Mouse (Mus musculus) ES-E14 (cell line): ENCODE data around the gene Slc25a38. TPM values are rescaled to one million over a fixed set of nuclear protein-coding genes. Genes with fewer than 3 reads are reported as not detected.

Experiments
- DNase-seq: peaks from one replicate; pipeline ENCODE4 v3.0.0-alpha.2; 2013; ENCODE audit warnings: low read depth, low spot score
- H3K27ac ChIP-seq: 2 replicates; pipeline ENCODE4 v1.5.1; 2012; ENCODE audit warnings: low read depth, mild to moderate bottlenecking, low read length, moderate library complexity, mixed read lengths; ENCODE audit not compliant: poor library complexity, insufficient read depth, severe bottlenecking
- H3K36me3 ChIP-seq: 2 replicates; pipeline ENCODE4 v1.6.1; 2012; ENCODE audit warnings: mild to moderate bottlenecking, low read length, moderate library complexity, mixed read lengths; ENCODE audit not compliant: control insufficient read depth, poor library complexity, insufficient read depth, severe bottlenecking
- H3K4me1 ChIP-seq, 2 experiments: fragments of 150-350 bp in 1 of 2; sonication (generic) in 1 of 2; 2 replicates each; pipeline ENCODE4 v1.6.1; 2012; ENCODE audit warnings: low read length in 2 of 2, mild to moderate bottlenecking in 1 of 2, mixed read lengths in 1 of 2; ENCODE audit not compliant: control insufficient read depth in 2 of 2, insufficient read depth in 2 of 2, poor library complexity in 1 of 2
- H3K4me3 ChIP-seq, 2 experiments: fragments of 150-350 bp in 1 of 2; sonication (generic) in 1 of 2; 2 replicates each; pipeline ENCODE4 v1.5.1; 2012; ENCODE audit warnings: low read length in 2 of 2, low read depth in 1 of 2, mild to moderate bottlenecking in 1 of 2, mixed read lengths in 1 of 2; ENCODE audit not compliant: insufficient read depth in 1 of 2, poor library complexity in 1 of 2, severe bottlenecking in 1 of 2
- H3K9ac ChIP-seq: 2 replicates; pipeline ENCODE4 v1.6.1; 2012; ENCODE audit warnings: low read depth, mild to moderate bottlenecking, low read length, mixed read lengths; ENCODE audit not compliant: poor library complexity, insufficient read depth, severe bottlenecking
- H3K9me3 ChIP-seq: fragments of 150-350 bp; sonication (generic); 2 replicates; pipeline ENCODE4 v1.6.1; 2012; ENCODE audit warnings: low read depth, mild to moderate bottlenecking, low read length; ENCODE audit not compliant: control insufficient read depth, insufficient read depth
- CHD2 ChIP-seq: IDR thresholded peaks from 2 replicates; pipeline ENCODE4 v1.6.1; 2014; ENCODE audit warnings: mild to moderate bottlenecking, low read depth, low read length, inconsistent platforms
- HCFC1 ChIP-seq: IDR thresholded peaks from 2 replicates; pipeline ENCODE4 v1.6.1; 2012; ENCODE audit warnings: low read length, inconsistent platforms, borderline replicate concordance; ENCODE audit not compliant: insufficient read depth
- MAFK ChIP-seq: IDR thresholded peaks from 2 replicates; pipeline ENCODE4 v1.6.1; 2014; ENCODE audit warnings: mild to moderate bottlenecking, low read depth, low read length, inconsistent platforms; ENCODE audit not compliant: insufficient read depth
- ZC3H11A ChIP-seq: IDR thresholded peaks from 2 replicates; pipeline ENCODE4 v1.6.1; 2012; ENCODE audit warnings: low read depth, mild to moderate bottlenecking, inconsistent platforms, low read length, borderline replicate concordance
- ZNF384 ChIP-seq: IDR thresholded peaks from 2 replicates; pipeline ENCODE4 v1.6.1; 2012; ENCODE audit warnings: low read depth, low read length, inconsistent platforms
- in situ Hi-C, 2 experiments: fragments of 600-800 bp; cut with MboI; formaldehyde crosslinking; loops; one replicate each; pipeline ENCODE4 v1.15.1; 2025; ENCODE audit warnings: low sequenced_read_pairs in 2 of 2, inconsistent platforms in 1 of 2; ENCODE audit not compliant: unreplicated experiment in 2 of 2
- total RNA-seq: library from RNA; depleted of rRNA; stranded (reverse); fragments of 300-350 nt; gene quantifications from 2 replicates; pipeline ENCODE4 v1.2.3, GENCODE M21; 2012

Slc25a38 gene
- total RNA-seq, 1 experiment: 37.4 TPM

GRCm38 (mm10) chr9:120133755-120134475 lies 23.7 kb downstream of the Slc25a38 start:
- peaks cover 0 to 7% of the 10 kb centered on the region in 2 experiments; a peak in 1 of 4 replicates for H3K4me1 ChIP-seq
- H3K36me3 ChIP-seq: peaks cover 34% of the 10 kb centered on the region
- in situ Hi-C loops: no loop called here
- DNase-seq: no peak
- H3K9ac ChIP-seq: no peak overlapping the region
- H3K27ac ChIP-seq: no peak overlapping the region
- TF ChIP-seq CHD2 (0 out of 2 replicates have a peak, but pooled peaks have one; percentile 4), ZC3H11A (no peak), MAFK (peak; percentile 93)
- no peaks in the 10 kb centered on the region for H3K9me3 ChIP-seq
- no peak overlapping the region for H3K4me3 ChIP-seq

DNA sequence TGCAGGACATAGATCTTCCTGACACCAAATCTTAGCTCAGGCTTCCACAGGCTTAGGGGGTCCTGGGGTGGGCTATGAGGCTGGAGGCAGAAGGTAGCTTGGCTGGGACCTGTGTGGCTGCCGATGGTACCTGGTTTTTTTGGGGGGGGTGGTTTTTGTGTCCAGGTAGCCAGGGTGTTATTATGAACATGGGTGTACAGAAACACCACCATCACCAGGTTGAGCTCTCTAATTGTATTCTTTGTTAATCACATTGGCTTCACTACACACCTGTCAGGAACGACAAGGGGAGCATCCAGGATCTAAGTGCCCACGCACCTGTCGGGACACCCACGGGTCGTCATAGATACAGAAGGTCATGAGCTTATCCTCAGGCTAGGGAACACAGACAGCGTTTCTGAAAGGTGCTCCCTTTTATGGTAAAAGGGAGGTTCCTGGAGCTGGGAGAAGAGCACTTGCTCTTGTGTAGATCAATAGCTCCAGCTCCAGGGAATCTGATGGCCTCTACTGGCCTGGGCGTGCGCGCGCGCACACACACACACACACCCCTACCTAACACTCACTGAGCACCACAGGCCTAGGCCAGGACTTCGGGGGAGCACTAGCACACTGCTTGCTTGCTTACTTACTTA lies 24.5 kb downstream of the Slc25a38 start:
- H3K9ac ChIP-seq: no peak overlapping the region
- H3K4me3 ChIP-seq: peak overlapping the region in 1 of 2 experiments; percentile 17; a peak in 1 of 4 replicates
- no peaks in the 10 kb centered on the region for H3K9me3 ChIP-seq
- in situ Hi-C loops: loop anchor here in 1 of 2 experiments (5.0 kb wide), 1 partner anchor 38 kb away; no protein-coding TSS in a partner anchor
- H3K36me3 ChIP-seq: peaks cover 26% of the 10 kb centered on the region
- TF ChIP-seq ZC3H11A (no peak), CHD2 (no peak), ZNF384 (no peak), HCFC1 (no peak), MAFK (no peak)
- H3K4me1 ChIP-seq: peaks cover 0 to 7% of the 10 kb centered on the region in 2 experiments; a peak in 1 of 4 replicates
- no peak overlapping the region for H3K27ac ChIP-seq
- DNase-seq: no peak

GRCm38 (mm10) chr9:120135454-120135853 lies 25.3 kb downstream of the Slc25a38 start:
- Histone ChIP-seq H3K36me3 (peaks cover 18% of the 10 kb centered on the region), H3K4me1 (peaks cover 0 to 6% of the 10 kb centered on the region in 2 experiments; a peak in 1 of 4 replicates), H3K4me3 (no peak overlapping the region), H3K9me3 (no peaks in the 10 kb centered on the region), H3K27ac (no peak overlapping the region), H3K9ac (no peak overlapping the region)
- no peak for DNase-seq
- TF ChIP-seq ZC3H11A (no peak), CHD2 (no peak), MAFK (no peak), ZNF384 (no peak), HCFC1 (no peak)
- in situ Hi-C loops: loop anchor here in 1 of 2 experiments (5.0 kb wide), 1 partner anchor 37 kb away; no protein-coding TSS in a partner anchor

DNA sequence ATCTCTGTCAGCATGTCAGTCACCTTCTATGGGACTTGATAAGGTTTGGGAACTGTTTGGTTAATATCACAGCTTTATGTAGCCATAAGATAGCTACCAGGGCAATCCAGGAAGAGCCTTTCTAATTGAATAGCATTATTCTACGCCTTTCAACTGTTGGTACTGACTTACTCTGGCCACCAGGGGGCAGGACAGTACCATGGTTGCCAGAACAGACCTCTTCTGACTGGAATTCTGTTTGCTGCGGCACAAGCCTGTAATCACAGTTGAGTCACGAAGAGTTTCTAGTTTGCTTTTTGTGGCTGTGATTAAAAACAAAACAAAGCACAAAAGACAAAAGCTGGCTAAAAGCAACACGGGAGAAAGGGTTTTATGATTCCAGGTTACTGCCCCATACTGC lies 30.5 kb downstream of the Slc25a38 start:
- no peaks in the 10 kb centered on the region for H3K4me1 ChIP-seq
- H3K9me3 ChIP-seq: no peaks in the 10 kb centered on the region
- TF ChIP-seq ZC3H11A (peak; percentile 99), CHD2 (no peak)
- DNase-seq: no peak
- H3K27ac ChIP-seq: no peak overlapping the region
- H3K4me3 ChIP-seq: no peak overlapping the region
- no peaks in the 10 kb centered on the region for H3K36me3 ChIP-seq
- in situ Hi-C loops: no loop called here
- H3K9ac ChIP-seq: no peak overlapping the region
